Mouse (Mus musculus): Measurements from ENCODE around the gene Epha2. TPM values are rescaled to one million over a fixed set of nuclear protein-coding genes. Genes with fewer than 3 reads are reported as not detected.

The Epha2 gene
- polyA plus RNA-seq, 1 experiment: 1.2 TPM

- Histone ChIP-seq H3K4me1 (ENCODE audit: control insufficient read depth, insufficient read depth, low read length) (no peaks in the 10 kb centered on the region; the same call in 1 of the 2 replicates), H3K27ac (ENCODE audit: insufficient read depth, low read length) (no peak overlapping the region), H3K4me3 (ENCODE audit: insufficient read depth, low read length) (no peak overlapping the region)
- TF ChIP-seq POLR2A (IDR thresholded peaks at IDR 0.05; ENCODE audit: extremely low read depth, insufficient read depth, low read length) (no peak), CTCF (IDR thresholded peaks at IDR 0.05; ENCODE audit: extremely low read depth, insufficient read depth, low read length) (peak; percentile 77)
These were observed 33.2 kb upstream of the Epha2 start for GRCm38 (mm10) chr4:141267837-141268236.

DNA sequence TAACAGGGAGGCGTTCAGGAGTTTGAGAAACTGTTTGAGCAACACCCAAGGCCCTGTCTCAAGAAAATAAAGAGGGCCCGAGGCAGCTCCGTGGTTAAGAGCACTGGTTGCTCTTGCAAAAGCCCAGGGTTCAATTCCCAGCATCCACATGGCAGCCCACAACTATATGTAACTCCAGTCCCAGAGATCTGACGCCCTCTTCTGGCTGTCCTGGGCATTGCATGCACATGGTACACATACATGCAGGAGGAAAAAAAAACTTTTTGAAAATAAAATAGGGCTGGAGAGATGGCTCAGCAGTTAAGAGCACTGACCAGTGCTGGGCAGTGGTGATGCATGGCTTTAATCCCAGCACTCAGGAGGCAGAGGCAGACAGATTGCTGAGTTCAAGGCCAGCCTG lies 32.7 kb upstream of the Epha2 start:
- H3K4me1 ChIP-seq (ENCODE audit: control insufficient read depth, insufficient read depth, low read length): no peaks in the 10 kb centered on the region; the same call in 1 of the 2 replicates
- no peak overlapping the region for H3K27ac ChIP-seq (ENCODE audit: insufficient read depth, low read length)
- TF ChIP-seq POLR2A (IDR thresholded peaks at IDR 0.05; ENCODE audit: extremely low read depth, insufficient read depth, low read length) (no peak), CTCF (IDR thresholded peaks at IDR 0.05; ENCODE audit: extremely low read depth, insufficient read depth, low read length) (no peak; the same call in 1 of the 2 replicates)
- H3K4me3 ChIP-seq (ENCODE audit: insufficient read depth, low read length): no peak overlapping the region

DNA sequence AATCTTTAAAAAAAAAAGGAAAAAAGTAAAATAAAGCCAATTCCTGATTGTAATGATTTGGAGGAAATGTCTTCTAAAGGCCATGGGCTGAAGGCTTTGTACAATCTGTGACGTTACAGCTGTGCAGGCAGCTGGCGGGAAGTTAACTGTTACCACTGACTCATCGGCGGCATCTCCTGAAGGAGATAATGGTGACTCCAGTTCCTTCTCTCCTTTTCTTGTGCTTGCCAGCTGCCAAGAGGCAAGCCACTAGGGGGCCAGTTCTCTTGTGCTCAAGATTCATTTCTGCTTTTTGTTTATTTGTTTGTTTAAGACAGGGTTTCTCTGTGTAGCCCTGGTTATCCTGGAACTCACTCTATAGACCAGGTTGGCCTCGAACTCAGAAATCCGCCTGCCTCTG lies 32.0 kb upstream of the Epha2 start:
- TF ChIP-seq CTCF (IDR thresholded peaks at IDR 0.05; ENCODE audit: extremely low read depth, insufficient read depth, low read length): no peak
- Histone ChIP-seq H3K4me1 (ENCODE audit: control insufficient read depth, insufficient read depth, low read length) (no peaks in the 10 kb centered on the region; the same call in 1 of the 2 replicates), H3K27ac (ENCODE audit: insufficient read depth, low read length) (no peak overlapping the region), H3K4me3 (ENCODE audit: insufficient read depth, low read length) (no peak overlapping the region)

DNA sequence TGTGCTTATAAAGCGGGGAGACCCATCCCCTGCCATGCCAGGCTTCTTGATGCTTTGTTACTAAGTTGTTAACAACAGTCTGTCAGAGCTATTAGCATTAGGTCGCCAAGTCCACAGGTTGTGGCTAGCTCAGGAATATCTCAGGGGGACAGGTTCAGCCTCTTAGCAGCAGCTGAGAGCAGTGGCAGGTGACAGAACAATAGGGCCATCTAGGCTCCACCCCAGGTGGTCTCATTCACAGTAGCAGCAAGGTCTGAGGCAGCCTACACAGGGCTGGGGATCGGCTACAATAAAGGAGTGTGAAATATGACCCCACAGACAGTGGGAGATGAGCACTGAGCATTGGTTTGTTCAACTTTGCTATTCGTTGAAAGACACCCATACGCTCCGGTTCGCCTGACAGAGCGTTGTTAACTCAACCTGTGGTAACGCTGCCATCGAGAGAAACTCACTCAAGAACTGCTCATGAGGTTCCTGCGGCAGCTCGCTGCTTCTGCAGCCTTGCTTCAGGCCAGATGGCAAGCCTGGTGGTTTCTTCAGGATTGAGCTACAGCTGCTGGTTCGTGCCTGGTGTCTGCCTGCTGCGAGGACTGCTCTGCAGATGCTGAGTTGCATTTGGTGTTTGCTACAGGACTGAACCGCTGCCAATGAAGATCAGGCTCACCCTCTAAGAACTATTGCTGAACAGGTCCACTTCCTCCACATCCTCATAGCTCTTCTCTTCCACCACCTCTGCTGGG lies 30.7 kb upstream of the Epha2 start:
- TF ChIP-seq CTCF (IDR thresholded peaks at IDR 0.05; ENCODE audit: extremely low read depth, insufficient read depth, low read length): no peak
- TF ChIP-seq POLR2A (IDR thresholded peaks at IDR 0.05; ENCODE audit: extremely low read depth, insufficient read depth, low read length): no peak
- Histone ChIP-seq H3K4me1 (ENCODE audit: control insufficient read depth, insufficient read depth, low read length) (no peaks in the 10 kb centered on the region; the same call in 1 of the 2 replicates), H3K4me3 (ENCODE audit: insufficient read depth, low read length) (no peak overlapping the region), H3K27ac (ENCODE audit: insufficient read depth, low read length) (no peak overlapping the region)

GRCm38 (mm10) chr4:141271228-141271627 lies 29.8 kb upstream of the Epha2 start:
- Histone ChIP-seq H3K27ac (ENCODE audit: insufficient read depth, low read length) (no peak overlapping the region), H3K4me1 (ENCODE audit: control insufficient read depth, insufficient read depth, low read length) (no peaks in the 10 kb centered on the region; the same call in 1 of the 2 replicates), H3K4me3 (ENCODE audit: insufficient read depth, low read length) (no peak overlapping the region)
- TF ChIP-seq POLR2A (IDR thresholded peaks at IDR 0.05; ENCODE audit: extremely low read depth, insufficient read depth, low read length) (no peak), CTCF (IDR thresholded peaks at IDR 0.05; ENCODE audit: extremely low read depth, insufficient read depth, low read length) (no peak)

DNA sequence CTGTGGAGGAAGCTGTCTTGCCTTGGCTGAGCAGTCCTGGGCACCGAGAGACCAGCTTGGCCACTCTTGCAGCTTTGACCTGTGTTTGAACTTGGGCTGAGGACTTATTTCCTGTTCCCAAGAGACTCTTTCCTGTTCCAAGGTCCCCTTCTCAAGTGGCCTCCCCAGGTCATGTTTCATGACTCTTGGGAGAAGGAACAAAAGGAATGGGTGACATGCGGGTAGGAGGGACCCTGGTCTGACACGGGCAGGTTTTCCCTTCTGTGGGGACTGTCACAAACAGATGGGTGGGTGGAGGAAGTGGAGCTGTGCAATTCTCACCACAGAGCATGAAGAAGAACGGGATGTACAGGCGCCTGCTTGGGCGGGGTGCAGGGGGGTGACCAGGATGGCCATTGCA lies 29.3 kb upstream of the Epha2 start:
- H3K4me1 ChIP-seq (ENCODE audit: control insufficient read depth, insufficient read depth, low read length): no peaks in the 10 kb centered on the region; the same call in 1 of the 2 replicates
- H3K27ac ChIP-seq (ENCODE audit: insufficient read depth, low read length): no peak overlapping the region
- TF ChIP-seq POLR2A (IDR thresholded peaks at IDR 0.05; ENCODE audit: extremely low read depth, insufficient read depth, low read length): no peak
- no peak for TF ChIP-seq CTCF (IDR thresholded peaks at IDR 0.05; ENCODE audit: extremely low read depth, insufficient read depth, low read length)
- no peak overlapping the region for H3K4me3 ChIP-seq (ENCODE audit: insufficient read depth, low read length)

GRCm38 (mm10) chr4:141272878-141273277 lies 28.2 kb upstream of the Epha2 start:
- H3K4me1 ChIP-seq (ENCODE audit: control insufficient read depth, insufficient read depth, low read length): no peaks in the 10 kb centered on the region; the same call in 1 of the 2 replicates
- H3K27ac ChIP-seq (ENCODE audit: insufficient read depth, low read length): no peak overlapping the region
- TF ChIP-seq CTCF (IDR thresholded peaks at IDR 0.05; ENCODE audit: extremely low read depth, insufficient read depth, low read length): no peak
- no peak for TF ChIP-seq POLR2A (IDR thresholded peaks at IDR 0.05; ENCODE audit: extremely low read depth, insufficient read depth, low read length)
- H3K4me3 ChIP-seq (ENCODE audit: insufficient read depth, low read length): no peak overlapping the region

DNA sequence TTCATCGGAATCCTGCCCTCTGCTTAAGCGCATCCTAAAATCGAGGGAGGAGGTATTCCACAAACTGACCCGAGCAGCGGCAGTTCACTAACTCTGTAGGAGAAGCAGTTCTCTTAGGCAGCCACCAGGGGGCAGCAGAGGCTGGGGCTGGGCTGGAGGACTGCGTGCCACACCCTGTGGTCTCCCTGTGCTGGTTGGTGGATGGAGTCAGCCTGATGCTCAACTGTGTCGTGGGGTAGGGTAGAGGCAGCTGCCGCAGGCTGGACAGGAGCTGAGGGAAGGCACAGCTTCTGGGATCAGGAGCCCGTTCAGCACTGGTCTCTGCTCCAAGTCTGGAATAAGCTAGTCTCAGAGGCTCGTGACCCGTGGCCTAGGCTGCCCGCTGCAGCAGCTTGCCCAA lies 27.7 kb upstream of the Epha2 start:
- H3K27ac ChIP-seq (ENCODE audit: insufficient read depth, low read length): no peak overlapping the region
- H3K4me3 ChIP-seq (ENCODE audit: insufficient read depth, low read length): no peak overlapping the region
- TF ChIP-seq CTCF (IDR thresholded peaks at IDR 0.05; ENCODE audit: extremely low read depth, insufficient read depth, low read length): peak; percentile 95
- TF ChIP-seq POLR2A (IDR thresholded peaks at IDR 0.05; ENCODE audit: extremely low read depth, insufficient read depth, low read length): no peak
- H3K4me1 ChIP-seq (ENCODE audit: control insufficient read depth, insufficient read depth, low read length): no peaks in the 10 kb centered on the region; the same call in 1 of the 2 replicates

DNA sequence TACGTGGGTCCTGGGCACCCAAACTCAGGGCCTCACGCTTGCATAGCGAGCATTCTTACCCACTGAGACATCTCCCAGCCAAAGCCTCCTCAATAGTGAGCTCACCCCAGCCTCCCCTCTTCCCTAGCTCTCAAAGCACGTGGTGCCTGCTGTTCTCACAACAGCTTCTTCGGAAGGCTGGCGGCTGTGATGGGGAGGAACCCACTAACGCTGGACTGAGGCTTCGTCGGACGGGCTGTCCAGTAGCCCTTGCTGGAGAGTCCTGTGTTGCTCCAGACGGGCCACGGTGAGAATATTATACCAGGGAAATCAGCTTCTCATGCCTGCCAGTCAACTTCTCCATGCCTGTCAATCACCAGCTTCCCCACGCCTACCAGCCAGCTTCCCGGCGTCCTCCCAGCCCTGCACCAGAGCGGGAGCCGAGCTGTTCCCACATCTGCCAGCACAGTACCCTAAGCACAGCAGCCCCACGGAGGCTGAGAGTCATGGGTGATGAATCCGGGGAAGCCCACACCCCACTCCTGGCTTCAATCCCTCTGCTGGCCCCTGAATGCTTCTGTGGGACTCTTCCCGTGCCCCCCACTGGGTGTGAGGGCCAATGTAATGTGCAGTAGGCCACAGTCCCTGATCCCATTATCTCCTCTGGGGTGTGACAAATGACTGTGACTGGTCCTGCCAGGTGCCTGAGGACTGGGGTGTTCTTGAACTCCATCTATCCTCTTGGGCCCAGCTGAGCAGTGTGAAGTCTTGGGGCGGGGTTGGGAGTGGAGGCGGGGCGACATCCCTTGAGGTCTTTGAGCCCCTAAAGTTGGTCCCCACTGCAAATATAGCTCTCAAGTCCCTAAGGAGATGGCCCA lies 26.3 kb upstream of the Epha2 start:
- TF ChIP-seq POLR2A (IDR thresholded peaks at IDR 0.05; ENCODE audit: extremely low read depth, insufficient read depth, low read length) (no peak), CTCF (IDR thresholded peaks at IDR 0.05; ENCODE audit: extremely low read depth, insufficient read depth, low read length) (no peak)
- Histone ChIP-seq H3K4me3 (ENCODE audit: insufficient read depth, low read length) (no peak overlapping the region), H3K4me1 (ENCODE audit: control insufficient read depth, insufficient read depth, low read length) (no peaks in the 10 kb centered on the region; the same call in 1 of the 2 replicates), H3K27ac (ENCODE audit: insufficient read depth, low read length) (no peak overlapping the region)

Measured in cortical plate, adult 2 months (tissue).